Mouse (Mus musculus) neural tube, embryonic 11.5 days (tissue): ENCODE measurements at regions not wholly inside any gene's neighbourhood (a gene's known extent, or its start where the extent isn't known, plus 50 kb on each side); places are given as distances from the start of the nearest gene placed in this dataset.

Experiments used
- ATAC-seq: fragments of 200-750 bp; cut with Nextera tagmentation; 2 replicates; pipeline ENCODE4 v1.8.0; 2017; ENCODE audit warnings: moderate number of reproducible peaks, mild to moderate bottlenecking, moderate TSS enrichment, moderate library complexity; ENCODE audit not compliant: insufficient read depth, low FRiP score, low TSS enrichment
- DNase-seq: peaks from one replicate; pipeline ENCODE4 v3.0.0-alpha.2; 2015; ENCODE audit warnings: low spot score
- H3K27ac ChIP-seq: fragments of 300-500 bp; sonication (generic); 2 replicates; pipeline ENCODE4 v1.5.1; 2014; ENCODE audit warnings: low read depth, mild to moderate bottlenecking, low read length
- H3K27me3 ChIP-seq: fragments of 300-500 bp; sonication (generic); 2 replicates; pipeline ENCODE4 v1.6.1; 2014; ENCODE audit warnings: mild to moderate bottlenecking, low read length, mixed read lengths; ENCODE audit not compliant: control insufficient read depth, insufficient read depth
- H3K36me3 ChIP-seq: fragments of 300-500 bp; sonication (generic); 2 replicates; pipeline ENCODE4 v1.6.1; 2014; ENCODE audit warnings: mild to moderate bottlenecking, low read length, moderate library complexity, mixed read lengths; ENCODE audit not compliant: control insufficient read depth, insufficient read depth
- H3K4me1 ChIP-seq: fragments of 300-500 bp; sonication (generic); 2 replicates; pipeline ENCODE4 v1.6.1; 2014; ENCODE audit warnings: low read length, mixed read lengths; ENCODE audit not compliant: control insufficient read depth, insufficient read depth
- H3K4me2 ChIP-seq: fragments of 300-500 bp; sonication (generic); 2 replicates; pipeline ENCODE4 v1.6.1; 2014; ENCODE audit warnings: low read depth, mild to moderate bottlenecking, moderate library complexity
- H3K4me3 ChIP-seq: fragments of 300-500 bp; sonication (generic); 2 replicates; pipeline ENCODE4 v1.5.1; 2014; ENCODE audit warnings: low read depth, low read length
- H3K9ac ChIP-seq: fragments of 300-500 bp; sonication (generic); 2 replicates; pipeline ENCODE4 v1.6.1; 2014; ENCODE audit warnings: mild to moderate bottlenecking, low read length
- H3K9me3 ChIP-seq: fragments of 300-500 bp; sonication (generic); 2 replicates; pipeline ENCODE4 v1.6.1; 2016; ENCODE audit warnings: low read length; ENCODE audit not compliant: control insufficient read depth
- WGBS: fragments of 180-500 bp; shearing (Covaris S2); extraction: QIAGEN DNeasy Blood & Tissue Kit; methylation state at CpG from one replicate; pipeline ENCODE4 v1.1.7; 2014; 5-methylcytosine and 5-hydroxymethylcytosine counted together

- Histone ChIP-seq H3K4me1 (no peaks in the 10 kb centered on the region; the same call in 1 of the 2 replicates), H3K4me3 (no peak overlapping the region), H3K27ac (no peak overlapping the region), H3K9ac (no peak overlapping the region), H3K4me2 (no peak overlapping the region), H3K36me3 (no peaks in the 10 kb centered on the region), H3K27me3 (no peaks in the 10 kb centered on the region), H3K9me3 (no peaks in the 10 kb centered on the region)
- WGBS: 84% methylated on average over 2 of the region's 2 CpGs
- no peak for ATAC-seq
- DNase-seq: no peak
Observed at GRCm38 (mm10) chr5:53329591-53329990, 62.7 kb downstream of the Smim20 start.

GRCm38 (mm10) chr5:53336704-53337103 lies 69.8 kb downstream of the Smim20 start:
- no peak for ATAC-seq
- 85% methylated on average over 6 of the region's 6 CpGs for WGBS
- Histone ChIP-seq H3K27ac (no peak overlapping the region), H3K27me3 (no peaks in the 10 kb centered on the region), H3K9me3 (no peaks in the 10 kb centered on the region), H3K4me1 (no peaks in the 10 kb centered on the region), H3K9ac (no peak overlapping the region), H3K4me2 (no peak overlapping the region), H3K36me3 (no peaks in the 10 kb centered on the region), H3K4me3 (no peak overlapping the region)
- no peak for DNase-seq

- no peaks in the 10 kb centered on the region for H3K36me3 ChIP-seq
- no peak overlapping the region for H3K4me2 ChIP-seq
- no peak overlapping the region for H3K27ac ChIP-seq
- no peak overlapping the region for H3K9ac ChIP-seq
- no peaks in the 10 kb centered on the region for H3K9me3 ChIP-seq
- 54% methylated on average over 3 of the region's 3 CpGs for WGBS
- H3K4me1 ChIP-seq: no peaks in the 10 kb centered on the region
- no peak for ATAC-seq
- H3K4me3 ChIP-seq: no peak overlapping the region
- no peaks in the 10 kb centered on the region for H3K27me3 ChIP-seq
- DNase-seq: no peak
Observed at GRCm38 (mm10) chr5:53337816-53338215, 70.9 kb downstream of the Smim20 start.

GRCm38 (mm10) chr5:53345164-53345563 lies 78.3 kb downstream of the Smim20 start:
- H3K4me2 ChIP-seq: no peak overlapping the region
- H3K9ac ChIP-seq: no peak overlapping the region
- H3K4me1 ChIP-seq: no peaks in the 10 kb centered on the region; the same call in 1 of the 2 replicates
- no peaks in the 10 kb centered on the region for H3K9me3 ChIP-seq
- ATAC-seq (no peak), DNase-seq (no peak)
- H3K27ac ChIP-seq: no peak overlapping the region
- H3K36me3 ChIP-seq: no peaks in the 10 kb centered on the region
- 91% methylated on average over 8 of the region's 8 CpGs for WGBS
- no peak overlapping the region for H3K4me3 ChIP-seq
- H3K27me3 ChIP-seq: no peaks in the 10 kb centered on the region

- 63% methylated on average over 8 of the region's 8 CpGs for WGBS
- no peak overlapping the region for H3K4me2 ChIP-seq
- H3K4me1 ChIP-seq: no peaks in the 10 kb centered on the region; the same call in 1 of the 2 replicates
- H3K27ac ChIP-seq: no peak overlapping the region
- no peaks in the 10 kb centered on the region for H3K27me3 ChIP-seq
- no peaks in the 10 kb centered on the region for H3K9me3 ChIP-seq
- no peaks in the 10 kb centered on the region for H3K36me3 ChIP-seq
- H3K4me3 ChIP-seq: no peak overlapping the region
- no peak for DNase-seq
- no peak overlapping the region for H3K9ac ChIP-seq
- ATAC-seq: no peak
Observed at GRCm38 (mm10) chr5:53346028-53346427, 79.1 kb downstream of the Smim20 start.

GRCm38 (mm10) chr5:53346756-53347155 lies 79.9 kb downstream of the Smim20 start:
- Histone ChIP-seq H3K9me3 (no peaks in the 10 kb centered on the region), H3K4me1 (no peaks in the 10 kb centered on the region; the same call in 1 of the 2 replicates), H3K27me3 (no peaks in the 10 kb centered on the region), H3K27ac (no peak overlapping the region), H3K9ac (no peak overlapping the region), H3K36me3 (no peaks in the 10 kb centered on the region), H3K4me2 (no peak overlapping the region), H3K4me3 (no peak overlapping the region)
- WGBS: 62% methylated on average over 8 of the region's 8 CpGs
- no peak for ATAC-seq
- no peak for DNase-seq

GRCm38 (mm10) chr5:53352852-53353251 lies 86.0 kb downstream of the Smim20 start:
- Histone ChIP-seq H3K27me3 (no peaks in the 10 kb centered on the region), H3K27ac (no peak overlapping the region), H3K4me2 (no peak overlapping the region), H3K9me3 (no peaks in the 10 kb centered on the region), H3K4me3 (no peak overlapping the region), H3K9ac (no peak overlapping the region), H3K4me1 (no peaks in the 10 kb centered on the region), H3K36me3 (no peaks in the 10 kb centered on the region)
- DNase-seq (no peak), ATAC-seq (no peak)
- WGBS: 56% methylated on average over 4 of the region's 4 CpGs

- Histone ChIP-seq H3K27me3 (no peaks in the 10 kb centered on the region), H3K4me3 (no peak overlapping the region), H3K4me2 (no peak overlapping the region), H3K36me3 (no peaks in the 10 kb centered on the region), H3K9me3 (no peaks in the 10 kb centered on the region), H3K27ac (no peak overlapping the region), H3K4me1 (no peaks in the 10 kb centered on the region), H3K9ac (no peak overlapping the region)
- peak; percentile 11; the same call in 1 of the 2 replicates for ATAC-seq
- DNase-seq: no peak
- 91% methylated on average over 3 of the region's 3 CpGs for WGBS
Observed at GRCm38 (mm10) chr5:53354296-53354695, 87.4 kb downstream of the Smim20 start.

- Histone ChIP-seq H3K4me1 (no peaks in the 10 kb centered on the region), H3K9ac (no peak overlapping the region), H3K4me2 (no peak overlapping the region), H3K4me3 (no peak overlapping the region), H3K27ac (no peak overlapping the region), H3K9me3 (no peaks in the 10 kb centered on the region), H3K36me3 (no peaks in the 10 kb centered on the region), H3K27me3 (no peaks in the 10 kb centered on the region)
- ATAC-seq: peak; percentile 87
- peak; percentile 84 for DNase-seq
- 0% methylated on average over 6 of the region's 6 CpGs for WGBS
Observed at GRCm38 (mm10) chr5:53355069-53355468, 88.2 kb downstream of the Smim20 start.
